Mouse (Mus musculus) telencephalon, adult 2 months (tissue): ENCODE data around the gene Gm14569.
A peak's percentile ranks its signal among the peaks of the same experiment; 100 is the strongest.

Experiments used
- DNase-seq: peaks from one replicate; pipeline ENCODE4 v3.0.0-alpha.2; 2011; ENCODE audit warnings: low read depth, low spot score

Gene Gm14569

DNA sequence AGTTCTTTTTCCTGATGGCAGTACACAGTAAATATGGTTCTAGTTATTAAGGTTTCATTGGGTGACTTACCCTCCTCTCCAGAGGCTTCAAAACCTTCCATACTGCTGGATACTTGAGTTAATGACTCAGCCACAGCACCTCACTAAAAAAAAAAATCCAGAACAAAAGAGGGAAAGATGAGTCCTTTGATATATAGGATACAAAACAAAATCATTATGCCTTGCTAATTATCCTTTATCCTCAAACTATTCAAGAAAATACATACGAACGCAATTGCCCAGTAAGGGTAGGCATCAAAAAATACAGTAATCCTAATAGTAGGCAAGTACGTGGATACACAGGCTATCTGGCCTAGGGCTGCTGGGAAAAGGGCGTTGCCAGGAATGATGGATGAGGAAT is at the start of gene Gm14569:
Gm14569 (minus strand) TSS at position 101 of the 400 bp plus-strand sequence.
- no peak for DNase-seq

DNA sequence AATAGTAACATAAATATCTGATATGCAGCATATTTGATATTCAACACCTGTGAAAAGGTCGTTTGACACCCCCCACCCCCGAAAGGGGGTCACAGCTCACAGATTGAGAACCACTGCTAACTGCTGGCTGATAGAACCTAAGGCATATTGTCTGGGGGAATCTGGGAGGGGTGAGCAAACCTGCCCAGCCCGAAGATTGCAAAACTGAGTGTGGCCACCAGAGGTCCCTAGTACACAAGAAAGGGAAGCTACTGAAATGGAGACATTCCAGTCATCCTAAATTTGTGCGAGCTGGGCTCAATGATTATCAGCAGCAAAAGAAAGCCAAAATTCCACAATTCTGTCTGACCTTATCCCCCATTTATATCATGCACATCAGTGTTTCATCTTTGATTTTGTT is 42.9 kb upstream of the Gm14569 start:
- no peak for DNase-seq

DNA sequence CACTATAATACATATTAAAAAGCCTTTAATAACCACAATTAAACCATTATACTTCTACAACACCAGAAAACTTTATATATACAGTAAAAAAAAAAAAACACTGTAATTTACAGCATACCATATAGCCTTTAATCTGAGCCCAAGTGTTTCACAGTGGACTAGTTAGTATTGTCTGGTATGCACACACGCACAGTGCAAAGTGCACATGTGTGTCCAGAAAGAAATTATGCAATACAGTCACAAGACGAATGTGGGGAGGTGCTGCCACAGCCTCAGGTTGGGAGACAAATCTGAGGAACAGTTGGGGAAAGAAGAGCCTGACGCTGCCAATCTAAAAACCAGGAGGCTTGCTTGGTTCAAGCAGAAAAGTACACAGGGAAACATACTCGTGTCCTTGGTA is 42.1 kb upstream of the Gm14569 start:
- no peak for DNase-seq

DNA sequence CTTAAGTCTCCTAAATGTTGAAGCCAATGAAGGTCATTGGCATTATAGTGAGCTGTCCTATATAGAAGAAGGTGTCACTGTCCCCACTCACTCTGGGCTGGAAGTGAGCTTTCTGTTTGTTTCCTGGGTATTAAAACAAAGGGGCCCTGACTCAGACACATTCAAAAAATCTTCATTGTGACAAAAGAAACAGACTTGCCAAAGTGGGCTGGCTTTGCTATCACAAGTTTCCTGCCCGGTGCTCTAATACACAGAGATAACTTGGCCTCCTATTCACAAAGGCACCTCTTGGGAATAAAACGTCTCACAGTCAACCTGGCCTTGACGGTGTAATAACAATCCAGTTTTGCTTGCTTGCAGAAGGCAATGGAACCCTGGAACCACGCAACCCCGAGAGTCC is 38.6 kb upstream of the Gm14569 start:
- DNase-seq = no peak

DNA sequence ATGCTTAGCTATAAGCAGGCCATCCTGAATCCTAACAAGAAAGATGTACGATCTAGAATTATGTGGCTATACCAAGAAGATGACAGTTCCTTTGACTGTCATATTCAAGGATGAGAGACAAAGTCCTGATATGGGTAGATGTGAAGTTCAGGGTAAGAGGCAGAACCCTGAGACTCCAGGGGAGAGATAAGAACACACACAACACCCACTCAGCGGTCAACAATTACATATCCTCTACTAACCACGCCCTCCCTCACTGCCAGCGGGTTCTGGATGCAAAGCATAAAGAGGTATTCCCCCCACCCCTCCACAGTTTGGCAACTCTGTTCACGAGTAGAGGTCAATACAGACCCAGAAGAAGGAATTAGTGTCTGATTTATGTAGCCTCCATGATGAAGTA is 32.1 kb upstream of the Gm14569 start:
- DNase-seq = no peak

DNA sequence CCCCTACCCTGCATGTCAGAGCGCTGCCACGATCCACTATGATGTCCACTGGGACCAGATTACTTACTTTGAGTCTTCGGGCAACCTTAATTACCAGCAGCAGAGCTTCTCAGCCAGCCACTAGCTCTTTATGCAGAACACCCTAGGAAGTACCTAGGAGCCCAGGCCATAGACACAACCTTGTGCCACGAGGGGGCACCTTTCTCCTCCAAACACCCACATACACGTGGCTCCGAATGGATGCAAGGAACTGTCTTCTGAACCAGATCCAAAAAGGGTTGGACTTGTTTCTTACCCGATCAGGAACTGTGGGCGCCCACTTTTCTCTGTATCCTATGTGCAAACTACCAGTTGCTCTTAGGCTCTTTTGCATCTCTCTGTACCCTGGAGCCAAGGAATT is 22.1 kb upstream of the Gm14569 start:
- DNase-seq = no peak

DNA sequence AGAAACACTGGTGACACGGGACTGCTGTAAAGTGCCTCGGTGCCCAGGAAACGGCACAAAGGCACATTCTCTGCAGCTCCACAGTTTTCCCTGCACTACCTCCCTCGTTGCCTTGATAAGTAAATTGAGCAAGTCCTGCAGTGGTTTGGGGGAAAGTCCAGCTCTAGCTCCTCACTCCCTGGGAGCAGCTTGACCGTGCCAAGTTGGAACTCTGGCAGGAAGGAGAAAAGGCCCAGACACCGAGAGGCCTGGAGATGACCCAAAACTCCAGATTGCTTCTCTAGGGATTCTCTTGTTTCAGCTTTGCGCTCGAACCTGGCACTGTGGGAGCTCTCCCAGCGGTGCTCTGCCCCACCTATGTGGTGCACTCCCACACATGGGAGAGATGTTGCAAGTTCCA is 21.6 kb upstream of the Gm14569 start:
- no peak for DNase-seq

DNA sequence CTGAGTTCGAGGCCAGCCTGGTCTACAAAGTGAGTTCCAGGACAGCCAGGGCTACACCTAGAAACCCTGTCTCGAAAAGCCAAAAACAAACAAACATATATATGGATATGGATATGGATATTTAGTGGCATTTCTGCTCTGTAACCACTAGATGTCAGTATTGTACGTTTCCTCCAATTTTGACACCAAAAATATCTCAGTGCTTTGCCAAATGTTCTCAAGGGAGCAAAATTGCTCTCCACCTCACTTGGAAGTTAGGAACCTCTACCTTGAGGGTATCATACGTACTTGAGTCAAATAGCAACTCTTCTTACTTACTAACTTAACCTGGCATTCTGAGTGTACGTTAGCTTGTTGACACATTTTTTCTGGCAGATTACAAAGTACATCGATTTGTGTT is 15.2 kb upstream of the Gm14569 start:
- DNase-seq = no peak

DNA sequence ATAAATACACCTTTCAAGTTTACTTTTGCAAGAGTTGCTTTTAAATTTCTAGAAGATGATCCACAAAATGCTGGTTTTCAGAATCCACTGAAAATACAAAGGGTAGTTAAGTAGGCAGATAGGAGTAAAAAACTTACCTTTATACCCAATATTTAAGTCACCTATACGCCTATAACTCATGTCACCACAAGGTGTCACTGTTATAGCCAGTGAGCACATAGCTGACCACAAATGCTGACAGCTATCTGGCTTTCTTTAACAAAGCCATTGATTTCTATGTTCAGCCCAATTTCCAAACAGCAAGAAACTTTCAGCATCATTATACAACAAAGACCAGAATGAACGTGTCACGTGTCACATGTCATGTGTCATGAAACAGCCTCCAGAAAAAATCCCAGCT is 2.1 kb downstream of the Gm14569 start:
- no peak for DNase-seq

DNA sequence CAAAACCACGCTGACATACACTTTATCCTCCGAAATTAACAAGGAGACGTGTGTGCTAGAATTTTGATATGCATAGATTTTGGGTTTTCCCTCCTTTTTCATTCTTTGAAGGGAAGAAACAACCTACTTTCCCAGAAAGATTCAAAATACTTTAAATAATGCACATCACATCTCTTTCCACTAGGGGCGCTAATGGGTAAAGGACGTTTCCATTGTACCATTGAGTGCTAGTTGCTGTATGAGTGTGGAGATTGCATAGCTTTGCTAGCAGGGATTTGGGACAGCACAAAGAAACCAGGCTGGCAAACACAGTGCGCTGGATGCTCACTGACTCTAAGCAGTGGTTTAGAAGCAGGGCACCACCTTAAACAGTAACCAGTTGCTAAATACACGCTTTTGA is 3.6 kb downstream of the Gm14569 start:
- DNase-seq = no peak

DNA sequence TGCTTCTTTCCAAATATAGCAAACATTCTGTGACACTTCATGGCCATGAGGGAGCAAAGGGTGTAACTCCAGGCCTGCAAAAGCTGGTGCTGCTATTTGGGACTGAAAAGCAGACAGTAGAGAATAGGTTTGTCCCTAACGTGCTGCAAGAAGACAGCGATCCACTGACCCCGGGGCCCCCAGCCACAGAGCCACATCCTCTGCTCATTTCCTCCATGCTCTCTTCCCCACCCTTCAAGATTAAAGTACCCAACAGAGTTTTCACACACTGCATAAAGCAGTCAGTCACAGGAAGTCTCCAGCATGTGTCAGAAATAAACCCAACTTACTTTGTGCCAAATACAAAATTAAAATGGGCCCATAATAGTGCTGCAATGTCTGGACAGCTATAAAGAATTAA is 16.8 kb downstream of the Gm14569 start:
- no peak for DNase-seq

DNA sequence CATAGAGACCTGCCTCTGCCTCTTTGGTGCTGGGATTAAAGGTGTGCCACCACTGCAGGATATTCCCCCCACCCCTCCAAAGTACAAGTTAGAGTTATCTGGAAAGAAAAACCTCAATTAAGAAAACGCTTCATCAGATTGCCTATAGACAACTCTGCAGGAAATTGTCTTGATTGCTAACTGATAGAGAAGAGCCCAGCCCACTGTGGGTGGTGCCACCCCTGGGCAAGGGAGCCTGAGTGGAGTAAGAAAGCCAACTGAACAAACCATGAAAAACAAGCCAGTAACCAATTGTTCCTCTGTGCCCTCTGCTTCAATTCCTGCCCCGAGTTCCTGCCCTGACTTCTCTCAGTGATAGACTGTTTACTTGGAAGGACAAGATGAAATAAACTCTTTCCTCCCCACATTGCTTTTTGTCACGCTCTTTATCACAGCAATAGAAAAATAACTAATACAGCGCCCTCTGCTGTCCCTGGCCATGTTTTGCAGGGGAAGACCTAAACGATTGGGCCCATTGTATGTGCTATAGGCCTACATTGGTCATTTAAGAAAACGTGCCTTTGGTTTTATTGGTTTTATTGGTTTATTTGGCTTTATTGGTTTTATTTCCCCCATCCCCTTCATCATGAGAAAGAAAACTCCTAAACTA is 17.4 kb downstream of the Gm14569 start:
- no peak for DNase-seq

DNA sequence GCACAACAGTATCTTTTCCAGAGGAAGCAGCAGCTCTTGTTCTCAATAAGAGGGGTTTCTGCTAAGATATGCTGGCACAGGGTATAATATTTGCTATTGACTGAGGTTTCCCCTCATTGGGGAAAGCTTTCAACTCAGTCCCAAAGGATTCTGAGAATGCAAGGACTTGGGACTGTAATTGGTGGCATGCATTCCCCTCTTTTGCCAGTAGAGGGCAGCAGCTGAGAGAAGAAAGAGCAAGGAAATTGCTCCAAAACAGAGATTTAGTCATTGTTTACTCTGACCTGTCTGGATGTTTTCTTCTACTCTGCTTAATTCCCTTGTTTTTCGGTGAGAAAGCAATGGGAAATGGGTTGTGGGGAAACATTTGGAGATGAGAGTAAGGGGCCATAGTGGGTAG is 35.6 kb downstream of the Gm14569 start:
- DNase-seq = no peak

DNA sequence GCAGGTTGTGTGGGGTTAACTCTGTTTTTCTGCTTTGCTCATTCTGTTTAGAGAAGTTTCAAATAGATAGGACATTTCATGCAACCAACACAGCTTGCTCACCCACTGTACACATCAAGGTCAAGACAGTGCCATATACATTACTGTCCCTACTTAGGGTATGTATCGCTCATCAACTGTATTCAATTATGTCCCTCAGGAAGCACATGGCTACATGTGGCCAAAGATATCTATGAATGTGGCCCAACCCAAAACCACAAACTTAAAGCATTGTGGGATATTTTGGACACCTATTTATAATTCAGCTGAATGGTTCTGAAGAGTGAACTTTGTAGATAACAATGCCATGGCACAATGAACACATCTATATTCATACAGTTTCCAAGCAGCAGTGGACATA is 53.7 kb downstream of the Gm14569 start:
- DNase-seq = no peak

DNA sequence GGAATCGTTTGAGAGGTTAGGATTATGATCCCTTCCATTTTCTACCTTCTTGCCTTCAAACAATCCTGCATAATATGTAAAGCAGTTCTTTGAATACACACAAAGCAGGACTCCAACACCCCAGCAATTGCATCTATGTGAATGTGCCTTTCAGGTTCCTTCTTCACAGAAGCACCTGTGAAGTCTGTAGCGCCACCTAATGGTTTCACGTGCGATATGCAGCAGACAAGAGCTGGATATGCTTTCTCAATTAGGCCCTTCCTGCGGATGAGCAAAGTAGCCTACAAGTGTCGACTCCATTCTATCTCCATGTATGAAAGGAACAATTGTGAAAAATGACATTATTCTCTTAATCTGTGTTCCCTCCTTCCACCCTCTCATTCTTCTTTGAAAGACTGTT is 56.6 kb downstream of the Gm14569 start:
- DNase-seq = no peak

DNA sequence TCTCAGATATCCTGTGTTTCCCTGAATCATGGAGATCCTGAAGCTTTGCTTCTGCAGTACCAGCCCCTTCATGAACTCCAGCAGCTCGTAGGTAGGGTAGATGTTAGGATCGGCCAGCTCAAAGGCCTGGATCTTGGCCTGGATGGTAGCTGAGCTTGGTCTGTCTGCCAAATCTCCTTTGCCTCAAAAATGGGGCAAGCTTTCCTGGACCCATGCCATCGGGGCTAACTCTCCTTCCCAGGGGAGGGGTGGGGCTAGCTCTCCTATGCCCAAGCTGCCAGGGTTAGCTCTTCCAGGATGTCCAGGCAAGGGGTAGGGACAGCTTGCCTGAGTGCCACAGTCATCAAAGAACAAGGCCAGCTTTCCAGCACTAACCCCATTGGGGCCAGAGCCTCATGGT is 72.5 kb downstream of the Gm14569 start:
- no peak for DNase-seq

DNA sequence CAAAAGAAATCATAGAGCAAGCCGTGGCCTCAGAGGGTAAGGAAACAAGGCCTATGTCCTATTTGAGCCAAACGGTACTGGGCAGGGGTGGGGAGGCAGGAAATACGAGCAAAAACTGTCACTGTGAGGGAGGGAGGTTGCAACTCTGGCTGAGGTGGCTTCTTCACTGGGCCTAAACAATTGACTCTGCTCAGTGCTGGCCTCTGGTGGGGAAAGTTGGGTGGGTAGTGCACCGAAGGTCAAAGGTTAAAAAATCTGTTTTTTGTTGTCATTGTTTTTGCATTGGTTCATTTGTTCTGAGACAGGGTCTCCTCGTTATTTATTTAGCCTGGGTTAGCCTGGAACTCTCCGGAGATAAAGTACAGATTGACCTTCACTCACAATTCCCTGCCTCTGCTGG is 89.3 kb downstream of the Gm14569 start:
- no peak for DNase-seq

DNA sequence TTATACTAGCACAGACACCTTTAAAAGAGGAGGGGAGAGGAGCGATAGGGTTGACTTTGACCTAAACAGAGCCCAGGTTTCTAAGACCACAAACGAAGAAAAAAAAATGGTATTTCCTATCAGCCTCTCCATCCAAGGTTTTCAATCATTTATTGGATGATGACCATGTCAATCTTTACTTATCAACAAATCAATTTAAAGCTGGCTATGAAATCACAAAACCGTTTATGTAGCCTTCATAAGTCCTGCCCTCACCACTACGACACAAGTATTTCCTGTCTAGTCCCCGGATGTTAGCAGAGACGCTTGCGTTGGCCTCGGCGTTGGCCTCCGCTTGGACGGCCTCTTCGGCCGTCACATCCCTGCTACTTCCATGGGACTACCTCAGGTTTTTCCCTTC is 90.7 kb downstream of the Gm14569 start, which contains the start of gene Gm6268:
Gm6268 (plus strand) TSS at position 301 of the 400 bp plus-strand sequence.
- no peak for DNase-seq

DNA sequence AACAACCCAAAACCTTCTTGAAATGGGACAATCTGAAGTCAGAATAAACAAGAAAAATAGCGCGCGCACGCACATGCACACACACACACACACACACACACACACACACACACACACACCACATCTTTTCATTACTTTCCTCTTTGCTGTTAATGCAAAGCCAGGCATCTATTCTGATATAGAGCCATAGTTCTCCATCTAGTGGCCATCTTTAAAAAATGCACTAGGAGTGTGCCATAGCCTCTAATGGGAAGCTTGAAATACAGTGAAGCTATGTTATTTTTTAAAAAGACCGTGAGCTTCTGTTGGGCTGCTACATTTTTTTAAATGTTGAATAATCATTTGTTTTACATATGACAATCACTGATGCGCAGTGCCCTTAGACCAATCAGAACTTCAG is 98.4 kb downstream of the Gm14569 start:
- no peak for DNase-seq

DNA sequence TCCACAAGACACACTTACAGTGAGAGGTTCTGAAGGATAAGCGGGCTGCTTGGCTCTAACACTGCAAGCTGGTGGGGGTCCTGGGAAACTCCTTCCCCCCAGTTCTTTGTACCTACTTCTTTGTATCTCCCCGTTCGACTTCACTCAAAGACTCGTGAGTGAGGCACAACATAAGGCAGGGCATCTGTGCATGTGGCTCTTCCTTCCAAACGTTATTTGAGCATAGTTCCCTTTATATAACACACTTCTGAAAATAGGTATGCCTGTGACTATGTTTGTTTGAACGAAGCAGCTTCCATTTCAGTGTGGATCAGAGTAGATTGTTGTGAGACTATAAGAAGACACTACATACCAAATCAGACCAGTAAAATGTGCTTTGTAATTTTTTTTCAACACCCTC is 99.0 kb downstream of the Gm14569 start:
- DNase-seq = peak; percentile 62

DNA sequence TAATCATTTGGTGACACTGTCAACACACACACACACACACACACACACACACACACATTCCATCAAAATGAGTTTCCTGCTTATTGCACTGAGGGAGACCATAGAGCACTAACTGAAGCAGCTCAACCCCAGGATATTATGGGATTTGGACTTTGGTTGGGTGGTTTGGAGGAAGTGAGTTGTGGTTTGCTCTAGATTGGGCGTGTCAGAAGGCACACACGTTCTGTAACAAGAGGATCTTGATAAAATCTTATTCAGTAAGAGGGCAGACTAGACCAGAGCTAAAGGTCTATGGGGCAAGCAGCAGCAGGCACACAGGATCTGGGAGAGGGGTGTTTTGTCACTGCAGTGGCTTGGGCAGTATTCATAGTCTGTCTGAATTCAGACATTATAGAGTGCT is 101.1 kb downstream of the Gm14569 start:
- DNase-seq = no peak

DNA sequence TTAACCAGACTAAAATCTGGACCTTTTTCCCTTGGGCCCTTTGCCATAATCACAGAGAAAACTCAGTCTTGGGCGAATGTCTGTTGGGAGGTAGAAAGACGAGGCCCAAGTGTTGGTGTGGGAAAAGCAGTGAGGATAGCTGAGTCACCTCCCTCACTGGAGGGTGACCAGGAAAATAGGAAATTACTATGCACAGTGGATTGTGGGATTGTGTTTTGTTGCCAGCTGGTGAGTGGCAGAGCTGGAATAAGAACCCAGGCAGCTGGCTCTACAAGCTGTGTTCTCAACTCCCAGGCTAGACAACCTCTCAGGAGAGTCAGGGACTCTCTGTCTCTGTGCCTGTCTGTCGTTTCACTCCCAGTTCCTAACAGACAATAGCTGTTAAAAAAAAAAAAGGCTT is 101.7 kb downstream of the Gm14569 start:
- peak; percentile 68 for DNase-seq

DNA sequence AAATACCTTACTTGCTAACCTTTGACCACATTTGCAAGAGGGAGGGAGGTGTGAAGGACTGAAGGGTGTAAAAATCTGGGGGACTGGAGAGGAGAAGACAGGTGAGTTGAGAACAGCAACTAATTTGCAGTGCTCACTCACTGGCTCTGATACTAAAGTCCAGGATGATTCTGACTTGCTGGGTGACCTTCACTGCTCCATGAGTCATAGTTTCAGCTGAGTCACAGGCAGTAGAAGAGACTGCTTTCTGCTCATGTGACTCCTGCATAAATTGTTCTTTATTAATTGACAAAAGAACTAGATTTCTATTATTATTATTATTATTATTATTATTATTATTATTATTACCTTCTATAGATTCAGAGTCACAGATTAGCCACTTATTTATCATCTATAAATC is 106.3 kb downstream of the Gm14569 start:
- no peak for DNase-seq
